Mouse (Mus musculus) embryonic facial prominence, embryonic 13.5 days (tissue): ENCODE data around the gene Gm28374. TPM values are rescaled to one million over a fixed set of nuclear protein-coding genes. Genes with fewer than 3 reads are reported as not detected.
"Not testable (repeated sequence)": the region's sequence is repeated elsewhere in the genome, so short reads cannot be mapped to it uniquely, and the experiment has no call there.

Experiments
- ATAC-seq: fragments of 200-750 bp; cut with Nextera tagmentation; 2 replicates; pipeline ENCODE4 v1.8.0; 2017; ENCODE audit warnings: low read depth; ENCODE audit not compliant: insufficient number of reproducible peaks, insufficient read depth, low FRiP score, low TSS enrichment
- H3K27ac ChIP-seq: fragments of 300-500 bp; sonication (generic); 2 replicates; pipeline ENCODE4 v1.5.1; 2015; ENCODE audit warnings: moderate library complexity, mild to moderate bottlenecking, inconsistent platforms
- H3K27me3 ChIP-seq: fragments of 300-500 bp; sonication (generic); 2 replicates; pipeline ENCODE4 v1.6.1; 2015; ENCODE audit warnings: mild to moderate bottlenecking, inconsistent platforms
- H3K36me3 ChIP-seq: fragments of 300-500 bp; sonication (generic); 2 replicates; pipeline ENCODE4 v1.6.1; 2015; ENCODE audit warnings: mild to moderate bottlenecking, inconsistent platforms
- H3K4me1 ChIP-seq: fragments of 300-500 bp; sonication (generic); 2 replicates; pipeline ENCODE4 v1.6.1; 2015; ENCODE audit warnings: inconsistent platforms
- H3K4me2 ChIP-seq: fragments of 300-500 bp; sonication (generic); 2 replicates; pipeline ENCODE4 v1.6.1; 2015; ENCODE audit warnings: moderate library complexity, mild to moderate bottlenecking, inconsistent platforms
- H3K4me3 ChIP-seq: fragments of 300-500 bp; sonication (generic); 2 replicates; pipeline ENCODE4 v1.5.1; 2015; ENCODE audit warnings: mild to moderate bottlenecking, inconsistent platforms
- H3K9ac ChIP-seq: fragments of 300-500 bp; sonication (generic); 2 replicates; pipeline ENCODE4 v1.6.1; 2015; ENCODE audit warnings: mild to moderate bottlenecking, inconsistent platforms
- H3K9me3 ChIP-seq: fragments of 300-500 bp; sonication (generic); 2 replicates; pipeline ENCODE4 v1.6.1; 2016; ENCODE audit warnings: inconsistent platforms
- WGBS: fragments of 180-500 bp; shearing (Covaris S2); methylation state at CpG from one replicate; pipeline ENCODE4 v1.1.7; 2015; ENCODE audit warnings: mixed read lengths; 5-methylcytosine and 5-hydroxymethylcytosine counted together
- polyA plus RNA-seq: library from polyadenylated mRNA; unstranded; fragments of >200 nt; fragmentation: Nextera tagmentation; extraction: Ambion mirVana; gene quantifications from 2 replicates; pipeline ENCODE4 v1.2.1, GENCODE M21; 2015

Gm28374 gene
- polyA plus RNA-seq, 1 experiment from 2014 or later, result 1.6 TPM

DNA sequence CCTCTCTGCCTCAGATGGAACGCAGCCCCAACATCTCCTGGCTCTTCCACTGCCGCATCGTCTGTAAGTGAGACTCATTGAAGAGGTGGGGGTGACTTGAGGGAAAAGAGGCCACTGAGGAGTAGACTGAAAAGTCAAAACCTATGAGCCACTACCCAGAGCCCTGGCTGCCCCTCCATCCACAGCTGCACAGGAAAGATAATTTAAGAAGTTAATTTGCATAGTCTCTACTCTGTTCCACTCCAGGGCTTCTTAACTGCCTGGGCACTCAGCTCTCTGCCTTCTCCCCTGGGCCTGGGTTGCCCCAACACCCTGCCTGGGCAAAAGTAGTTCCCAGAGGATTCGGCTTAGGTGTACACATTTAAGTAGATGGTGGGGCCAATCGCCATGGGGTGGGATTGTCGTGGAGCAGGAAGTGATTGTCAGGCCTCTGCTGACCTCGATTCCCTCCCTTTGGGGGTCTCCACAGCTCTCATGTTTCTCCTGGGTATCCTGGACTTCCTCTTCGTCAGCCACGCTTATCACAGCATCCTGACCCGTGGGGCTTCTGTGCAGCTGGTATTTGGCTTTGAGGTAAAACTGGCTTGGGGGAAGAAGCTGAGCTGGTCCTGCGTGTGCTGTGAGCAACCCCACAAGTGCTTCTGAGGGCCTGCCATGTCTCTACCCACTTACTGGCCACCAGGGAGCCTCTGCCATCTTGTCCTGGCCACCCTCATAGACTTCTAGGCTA lies 33.2 kb downstream of the Gm28374 start:
- WGBS, result 82% methylated on average over 11 of the region's 11 CpGs
- H3K9me3 ChIP-seq, result no peaks in the 10 kb centered on the region

DNA sequence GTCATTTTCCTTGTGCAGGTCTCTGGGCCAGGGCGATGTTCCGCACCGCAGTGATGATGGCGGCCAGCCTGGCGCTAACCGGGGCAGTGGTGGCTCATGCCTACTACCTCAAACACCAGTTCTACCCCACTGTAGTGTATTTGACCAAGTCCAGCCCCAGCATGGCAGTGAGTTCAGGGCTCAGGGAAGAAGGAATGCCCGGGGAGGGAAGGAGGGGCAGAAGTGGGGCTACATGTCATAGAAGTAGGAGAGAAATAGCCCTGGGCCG lies 34.2 kb downstream of the Gm28374 start:
- peak overlapping the region; percentile 89 for H3K9ac ChIP-seq
- H3K4me3 ChIP-seq, result peak overlapping the region; percentile 89
- ATAC-seq, result no peak
- WGBS, result 81% methylated on average over 8 of the region's 8 CpGs
- peaks cover 27% of the 10 kb centered on the region for H3K4me1 ChIP-seq
- H3K27ac ChIP-seq, result 0 out of 2 replicates have a peak overlapping the region, but pooled peaks have one; percentile 99
- H3K4me2 ChIP-seq, result peak overlapping the region; percentile 94
- H3K9me3 ChIP-seq, result no peaks in the 10 kb centered on the region
- peaks cover 49% of the 10 kb centered on the region for H3K36me3 ChIP-seq
- no peaks in the 10 kb centered on the region for H3K27me3 ChIP-seq

More for the DNA sequence above, 33.2 kb downstream of the Gm28374 start:
- H3K27ac ChIP-seq, result no peak overlapping the region
- peak overlapping the region; percentile 89; the same call in 1 of the 2 replicates for H3K4me3 ChIP-seq
- 0 out of 2 replicates have a peak overlapping the region, but pooled peaks have one; percentile 11 for H3K9ac ChIP-seq
- no peak for ATAC-seq
- H3K27me3 ChIP-seq, result no peaks in the 10 kb centered on the region
- H3K4me2 ChIP-seq, result peak overlapping the region; percentile 94; the same call in 1 of the 2 replicates
- peaks cover 59% of the 10 kb centered on the region for H3K36me3 ChIP-seq
- peaks cover 27% of the 10 kb centered on the region for H3K4me1 ChIP-seq

DNA sequence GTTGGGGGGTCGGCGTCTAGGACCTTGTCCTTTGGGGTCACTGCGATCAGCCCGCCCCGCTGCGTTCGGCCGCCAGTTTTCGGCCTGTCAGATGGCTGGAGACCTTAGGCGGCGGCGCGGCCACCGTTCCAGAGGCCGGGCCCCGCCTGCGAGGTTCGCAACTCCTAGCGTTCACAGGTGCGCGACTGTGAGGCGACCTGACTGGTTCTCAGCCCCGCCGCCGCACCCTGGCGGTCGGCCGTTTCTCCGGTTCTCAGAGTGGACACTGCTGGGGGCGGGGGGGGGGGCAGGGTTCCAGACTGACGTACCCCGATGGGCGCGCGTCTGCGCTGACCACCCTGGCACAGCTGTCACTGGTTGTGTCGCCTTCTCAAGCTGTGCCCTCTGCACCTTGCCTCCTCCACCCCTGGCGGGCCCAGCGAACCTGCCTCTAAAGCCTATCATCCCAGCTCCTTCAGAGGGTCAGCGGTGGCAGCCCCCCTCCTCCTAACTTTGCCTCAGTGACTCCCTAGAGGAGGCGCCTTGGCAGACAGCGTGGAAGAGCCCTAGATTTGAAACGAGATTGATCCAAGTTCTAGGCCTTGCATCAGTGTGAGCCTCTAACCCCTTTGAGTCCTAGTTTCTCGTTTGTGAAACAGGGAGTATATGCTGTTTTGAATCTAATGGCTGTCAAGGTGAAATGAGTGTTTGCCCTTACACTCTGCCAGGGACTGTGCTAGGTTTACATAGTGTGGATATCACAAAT lies 34.7 kb downstream of the Gm28374 start:
- H3K4me1 ChIP-seq, result peaks cover 27% of the 10 kb centered on the region
- H3K9ac ChIP-seq, result peak overlapping the region; percentile 89
- H3K36me3 ChIP-seq, result peaks cover 44% of the 10 kb centered on the region
- 1% methylated on average over 44 of the region's 44 CpGs for WGBS
- H3K4me2 ChIP-seq, result peak overlapping the region; percentile 94
- no peak for ATAC-seq
- H3K27ac ChIP-seq, result peak overlapping the region; percentile 99
- no peaks in the 10 kb centered on the region for H3K9me3 ChIP-seq
- H3K4me3 ChIP-seq, result peak overlapping the region; percentile 89
- H3K27me3 ChIP-seq, result no peaks in the 10 kb centered on the region

DNA sequence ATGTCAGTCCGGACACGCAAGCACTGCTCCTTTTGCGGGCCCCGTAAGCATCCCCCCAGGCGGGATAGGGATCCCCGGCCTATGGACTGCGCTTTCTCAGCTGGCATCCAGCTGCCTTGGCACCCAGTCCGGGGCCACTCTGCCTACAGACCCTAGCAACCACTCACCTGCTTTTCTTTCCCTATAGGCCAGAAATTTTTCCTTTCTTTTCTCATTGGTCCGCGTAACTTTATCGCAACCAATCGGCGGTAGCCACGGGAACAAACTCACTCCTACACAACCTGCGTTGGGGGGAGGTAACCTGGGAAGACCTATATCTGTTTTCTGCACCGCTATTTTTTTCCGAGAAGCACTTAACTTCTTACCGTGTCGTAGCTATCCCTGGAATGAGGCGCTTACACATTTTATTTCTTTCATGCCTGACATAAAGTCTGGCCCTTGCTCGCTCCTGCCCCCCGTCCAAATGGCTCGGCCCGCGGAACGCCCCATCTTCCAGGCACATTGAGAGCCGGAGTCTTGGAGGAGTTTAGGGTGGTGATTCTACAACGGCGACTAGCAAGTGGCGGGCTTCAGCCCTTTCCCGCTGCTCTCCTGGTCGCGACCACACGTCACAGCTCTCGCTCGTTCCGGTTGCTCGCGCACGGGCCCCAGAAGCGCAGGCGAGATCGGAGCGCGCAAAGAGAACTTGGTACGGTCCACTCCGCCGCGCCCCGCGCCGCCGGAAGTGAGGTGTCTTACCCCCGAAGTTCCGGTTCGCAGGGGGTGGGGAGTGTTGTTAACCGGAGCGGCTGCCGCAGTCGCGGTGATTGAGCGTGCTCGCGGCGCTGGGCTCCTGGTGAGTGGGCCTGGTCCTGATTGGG lies 35.5 kb downstream of the Gm28374 start, which contains the start of gene Syvn1:
Gene Syvn1 (plus strand): TSS at position 283 of the 860 bp plus-strand sequence.
- Histone ChIP-seq H3K9me3 (no peaks in the 10 kb centered on the region), H3K27ac (peak within 1 kb of the TSS; percentile 99), H3K9ac (peak within 1 kb of the TSS; percentile 89), H3K4me3 (peak within 1 kb of the TSS; percentile 89), H3K4me2 (peak within 1 kb of the TSS; percentile 94), H3K27me3 (no peaks in the 10 kb centered on the region), H3K4me1 (peaks cover 27% of the 10 kb centered on the region), H3K36me3 (peaks cover 36% of the 10 kb centered on the region)
- peak; percentile 85 for ATAC-seq
- under 1% methylated on average over 65 of the region's 65 CpGs for WGBS

- peaks cover 27% of the 10 kb centered on the region for H3K4me1 ChIP-seq
- H3K27ac ChIP-seq, result peak overlapping the region; percentile 99
- H3K9me3 ChIP-seq, result no peaks in the 10 kb centered on the region
- WGBS, result 18% methylated on average over 20 of the region's 20 CpGs
- H3K4me2 ChIP-seq, result peak overlapping the region; percentile 94
- H3K4me3 ChIP-seq, result peak overlapping the region; percentile 89
- peak; percentile 5; the same call in 1 of the 2 replicates for ATAC-seq
- H3K9ac ChIP-seq, result peak overlapping the region; percentile 89
- no peaks in the 10 kb centered on the region for H3K27me3 ChIP-seq
- H3K36me3 ChIP-seq, result peaks cover 27% of the 10 kb centered on the region
Observed at GRCm38 (mm10) chr19:6045366-6046293, 36.4 kb downstream of the Gm28374 start.

- H3K27ac ChIP-seq, H3K4me2 ChIP-seq, H3K9ac ChIP-seq, H3K9me3 ChIP-seq, H3K4me3 ChIP-seq, H3K27me3 ChIP-seq, ATAC-seq: not testable (repeated sequence)
- 59% methylated on average over 4 of the region's 4 CpGs for WGBS
- Histone ChIP-seq H3K36me3 (peaks cover 12% of the 10 kb centered on the region), H3K4me1 (peaks cover 27% of the 10 kb centered on the region)
Observed at GRCm38 (mm10) chr19:6044102-6044501, 38.0 kb downstream of the Gm28374 start.

- H3K4me2 ChIP-seq, result no peak overlapping the region
- no peak overlapping the region for H3K9ac ChIP-seq
- H3K9me3 ChIP-seq, result no peaks in the 10 kb centered on the region
- H3K36me3 ChIP-seq, result no peaks in the 10 kb centered on the region
- H3K4me3 ChIP-seq, result no peak overlapping the region
- no peak for ATAC-seq
- no peaks in the 10 kb centered on the region for H3K27me3 ChIP-seq
- 81% methylated on average over 9 of the region's 9 CpGs for WGBS
- no peak overlapping the region for H3K27ac ChIP-seq
- H3K4me1 ChIP-seq, result peaks cover 10% of the 10 kb centered on the region
Observed at GRCm38 (mm10) chr19:6042293-6042692, 39.8 kb downstream of the Gm28374 start.

DNA sequence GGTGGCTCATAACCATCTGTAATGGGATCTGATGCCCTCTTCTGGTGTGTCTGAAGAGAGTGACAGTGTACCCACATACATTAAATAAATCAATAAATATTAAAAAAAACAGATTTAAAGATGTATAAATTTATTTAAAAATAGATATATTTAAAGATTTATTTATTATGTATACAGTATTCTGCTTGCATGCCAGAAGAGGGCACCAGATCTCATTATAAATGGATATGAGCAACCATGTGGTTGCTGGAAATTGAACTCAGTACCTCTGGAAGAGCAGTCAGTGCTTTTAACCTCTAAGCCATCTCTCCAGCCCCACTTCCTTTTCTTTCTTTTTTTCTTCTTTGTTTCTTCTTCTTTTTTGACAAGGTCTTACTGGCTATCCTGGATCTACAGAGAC lies 42.1 kb downstream of the Gm28374 start:
- no peaks in the 10 kb centered on the region for H3K9me3 ChIP-seq
- no peaks in the 10 kb centered on the region for H3K27me3 ChIP-seq
- H3K27ac ChIP-seq, result no peak overlapping the region
- H3K4me2 ChIP-seq, result no peak overlapping the region
- no peak for ATAC-seq
- H3K36me3 ChIP-seq, result no peaks in the 10 kb centered on the region
- H3K9ac ChIP-seq, result no peak overlapping the region
- H3K4me3 ChIP-seq, result no peak overlapping the region
- peaks cover under 1% of the 10 kb centered on the region for H3K4me1 ChIP-seq

DNA sequence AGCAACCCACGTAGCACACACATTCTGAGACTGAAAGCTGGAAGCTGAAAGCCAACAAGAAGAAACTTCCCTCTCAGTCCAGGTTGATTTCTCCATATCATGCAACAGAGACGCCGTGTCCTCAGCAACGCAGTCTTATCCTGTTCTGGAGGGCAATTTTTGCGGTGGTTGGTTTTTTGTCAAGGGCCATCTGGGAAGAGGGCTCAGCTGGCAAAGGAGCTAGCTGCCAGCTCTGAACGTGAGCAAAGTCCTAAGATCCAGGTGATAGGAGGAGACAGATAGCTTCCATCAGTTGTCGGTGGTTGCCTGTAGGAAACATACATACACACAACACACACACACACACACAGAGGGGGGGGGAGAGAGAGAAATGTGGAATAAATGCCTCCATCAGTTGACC lies 43.7 kb downstream of the Gm28374 start:
- Histone ChIP-seq H3K36me3 (no peaks in the 10 kb centered on the region), H3K4me1 (no peaks in the 10 kb centered on the region), H3K4me3 (no peak overlapping the region)

DNA sequence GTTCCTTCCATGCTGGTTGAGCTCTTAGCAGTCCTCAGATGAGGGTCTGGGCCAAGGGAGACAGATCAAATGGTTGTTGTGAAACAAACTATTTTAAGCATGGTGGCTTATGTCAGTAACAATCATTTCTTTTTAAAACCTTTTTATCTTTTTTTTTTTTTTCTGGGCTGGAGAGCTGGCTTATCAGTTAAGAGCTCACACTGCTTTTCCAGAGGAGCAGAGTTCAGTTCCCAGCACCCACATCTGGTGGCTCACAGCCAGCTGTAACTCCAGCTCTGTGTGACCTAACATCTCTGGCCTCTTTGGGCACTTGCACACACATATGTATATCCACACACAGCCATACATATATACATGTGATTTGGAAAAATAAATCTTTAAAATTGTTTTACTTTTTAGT lies 44.4 kb downstream of the Gm28374 start:
- Histone ChIP-seq H3K9me3 (no peaks in the 10 kb centered on the region), H3K9ac (no peak overlapping the region), H3K27ac (no peak overlapping the region), H3K4me2 (no peak overlapping the region), H3K27me3 (no peaks in the 10 kb centered on the region), H3K4me3 (no peak overlapping the region), H3K36me3 (no peaks in the 10 kb centered on the region), H3K4me1 (no peaks in the 10 kb centered on the region)
- no peak for ATAC-seq

More for the DNA sequence above, 43.7 kb downstream of the Gm28374 start:
- no peak overlapping the region for H3K9ac ChIP-seq
- WGBS, result 79% methylated on average over 7 of the region's 7 CpGs
- H3K9me3 ChIP-seq, result no peaks in the 10 kb centered on the region
- H3K4me2 ChIP-seq, result no peak overlapping the region
- no peak overlapping the region for H3K27ac ChIP-seq
- no peak for ATAC-seq
- H3K27me3 ChIP-seq, result no peaks in the 10 kb centered on the region
